In the genomic region with DNA sequence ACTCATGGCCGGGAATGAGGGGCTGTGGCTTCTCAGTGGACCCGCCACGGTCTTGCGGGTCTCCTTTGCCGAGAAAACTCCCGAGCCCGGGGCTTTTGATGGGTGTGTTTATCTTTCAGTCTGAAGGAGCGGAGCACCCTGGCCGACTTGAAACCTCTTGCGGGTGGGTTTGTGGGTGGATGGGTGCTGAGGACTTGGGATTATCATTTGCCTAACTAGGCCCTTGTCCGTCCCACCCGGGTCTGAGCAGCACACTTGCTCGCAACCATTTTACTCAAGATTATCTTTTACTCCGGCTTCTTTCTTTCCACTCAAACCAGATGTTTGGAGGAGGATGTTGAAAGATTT, we compare ENCODE assay signal across 8 mouse cellular contexts. TPM values are rescaled to one million over a fixed set of nuclear protein-coding genes. Genes with fewer than 3 reads are reported as not detected.
DNase-seq lines count a peak whose midpoint lies in the region; ATAC-seq and TF ChIP-seq lines count a peak whose summit lies in the region.

No protein-coding gene starts in this region.

- no peak for TF ChIP-seq CTCF in gastrocnemius, adult 2 months (IDR thresholded peaks at IDR 0.05)

- peak; percentile 25 for ATAC-seq in forebrain, embryonic 11.5 days (replicated peaks; ENCODE audit: low FRiP score)
- no peak; the same call in 1 of the 2 replicates for ATAC-seq in liver, embryonic 12.5 days

- H3K4me1 ChIP-seq in forebrain, embryonic 11.5 days (replicated peaks; ENCODE audit: control insufficient read depth, insufficient read depth, low read length) = no peaks in the 10 kb centered on the region; the same call in 1 of the 2 replicates
- H3K4me1 ChIP-seq in liver, embryonic 12.5 days = peaks cover 50% of the 10 kb centered on the region

- peak overlapping the region; percentile 90 for H3K4me3 ChIP-seq in gastrocnemius, adult 2 months
- H3K4me3 ChIP-seq in forebrain, embryonic 11.5 days (ENCODE audit: low read depth, low read length) = peak overlapping the region; percentile 86
- H3K4me3 ChIP-seq in liver, embryonic 12.5 days = peak overlapping the region; percentile 82

- no peaks in the 10 kb centered on the region for H3K36me3 ChIP-seq in forebrain, embryonic 11.5 days (ENCODE audit: control insufficient read depth, insufficient read depth, low read length)
- H3K36me3 ChIP-seq in liver, embryonic 12.5 days = no peaks in the 10 kb centered on the region

- no peak for DNase-seq in gastrocnemius, adult 2 months
- no peak for DNase-seq in gastrocnemius, postnatal 10 days
- DNase-seq in 416B (ENCODE audit: low read depth) (peak; percentile 53), adipocyte (ENCODE audit: low spot score) (no peak)
- no peak for DNase-seq in forebrain, embryonic 11.5 days (ENCODE audit: low spot score)
- DNase-seq in cerebellum, postnatal 14 days = no peak
- no peak for DNase-seq in gastrocnemius, postnatal 4 days (ENCODE audit: low spot score in 2 of 2)

- H3K27me3 ChIP-seq in forebrain, embryonic 11.5 days (ENCODE audit: control insufficient read depth, insufficient read depth, low read length) = no peaks in the 10 kb centered on the region
- H3K27me3 ChIP-seq in liver, embryonic 12.5 days (replicated peaks) = no peaks in the 10 kb centered on the region

- peak overlapping the region; percentile 54 for H3K4me2 ChIP-seq in forebrain, embryonic 11.5 days (ENCODE audit: low read depth, low read length, severe bottlenecking)
- H3K4me2 ChIP-seq in liver, embryonic 12.5 days = peak overlapping the region; percentile 86

- WGBS in forebrain, embryonic 11.5 days = 1% methylated on average over 14 of the region's 14 CpGs
- WGBS in liver, embryonic 12.5 days (ENCODE audit: insufficient replicate concordance) = under 1% methylated on average over 14 of the region's 14 CpGs

- H3K9ac ChIP-seq in forebrain, embryonic 11.5 days (ENCODE audit: low read length) = peak overlapping the region; percentile 98
- H3K9ac ChIP-seq in liver, embryonic 12.5 days = peak overlapping the region; percentile 93

- peak overlapping the region; percentile 96 for H3K27ac ChIP-seq in gastrocnemius, adult 2 months
- H3K27ac ChIP-seq in forebrain, embryonic 11.5 days (ENCODE audit: low read depth, low read length) = peak overlapping the region; percentile 87
- peak overlapping the region; percentile 86 for H3K27ac ChIP-seq in liver, embryonic 12.5 days

- H3K9me3 ChIP-seq in forebrain, embryonic 11.5 days (ENCODE audit: control insufficient read depth, low read length) = no peaks in the 10 kb centered on the region
- H3K9me3 ChIP-seq in liver, embryonic 12.5 days (replicated peaks) = no peaks in the 10 kb centered on the region

- intact Hi-C loops in gastrocnemius, adult 2 months (cut with DNase I) = loop anchor here (1.0 to 2.0 kb wide), 3 partner anchors 41 to 81 kb away; no protein-coding TSS in a partner anchor

RNA-seq across cellular contexts. Expression of a gene that starts 4.5 kb away (rescaled TPM):
- total RNA-seq in gastrocnemius, adult 2 months (2021) = 1 to 10 TPM; 5.0 to 6.4 TPM
- 10 to 100 TPM; 15.5 to 20.6 TPM for total RNA-seq in gastrocnemius, postnatal 10 days (2021)
- polyA plus RNA-seq in forebrain, embryonic 11.5 days (2014; fragmentation: Nextera tagmentation; extraction: Ambion mirVana) = 33.9 and 35.0 TPM in 2 replicates
- polyA plus RNA-seq in liver, embryonic 12.5 days (2016; fragmentation: Nextera tagmentation; extraction: Ambion mirVana) = 7.0 and 7.4 TPM in 2 replicates
- total RNA-seq in gastrocnemius, postnatal 4 days (2021) = 10 to 100 TPM; 26.0 to 31.0 TPM

RNA-seq across cellular contexts. Expression of a gene that starts 4.6 kb away (rescaled TPM):
- total RNA-seq in gastrocnemius, adult 2 months (2021) = 10 to 100 TPM; 43.3 to 49.0 TPM
- total RNA-seq in gastrocnemius, postnatal 10 days (2021) = 10 to 100 TPM; 54.2 to 55.2 TPM
- 29.8 and 30.8 TPM in 2 replicates for polyA plus RNA-seq in forebrain, embryonic 11.5 days (2014; fragmentation: Nextera tagmentation; extraction: Ambion mirVana)
- 74.8 and 75.0 TPM in 2 replicates for polyA plus RNA-seq in liver, embryonic 12.5 days (2016; fragmentation: Nextera tagmentation; extraction: Ambion mirVana)
- total RNA-seq in gastrocnemius, postnatal 4 days (2021) = 10 to 100 TPM; 48.1 to 49.1 TPM
